Mouse (Mus musculus) telencephalon, adult 2 months (tissue): ENCODE results near the gene Tpst2.
"Not testable (repeated sequence)": the region's sequence is repeated elsewhere in the genome, so short reads cannot be mapped to it uniquely, and the experiment has no call there.

ENCODE experiments used
- DNase-seq: peaks from one replicate; pipeline ENCODE4 v3.0.0-alpha.2; 2011; ENCODE audit warnings: low read depth, low spot score

Tpst2 gene

DNA sequence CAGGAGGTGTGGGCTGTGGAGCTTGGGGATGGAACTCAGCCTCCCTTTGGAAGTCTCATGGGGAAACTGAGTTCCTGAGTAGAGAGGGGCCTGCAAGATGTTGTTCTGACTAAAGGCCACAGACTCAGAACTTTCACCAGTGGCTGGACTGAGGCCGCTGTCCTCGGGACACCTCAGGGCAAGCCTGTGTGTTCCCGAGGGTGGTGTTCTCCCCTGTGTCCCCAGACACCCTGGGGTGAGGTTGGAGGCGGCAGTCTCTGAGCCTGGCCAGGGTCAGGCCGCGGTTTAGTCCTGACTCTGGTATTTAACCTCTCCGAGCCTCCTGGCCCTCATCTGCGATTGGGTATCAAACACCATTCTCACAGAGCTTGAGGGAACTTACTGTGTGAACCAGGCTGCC lies 19.1 kb downstream of the Tpst2 start:
- DNase-seq: no peak

- no peak for DNase-seq
These were observed 20.1 kb downstream of the Tpst2 start for GRCm38 (mm10) chr5:112296404-112297181.

- DNase-seq: no peak
These were observed 20.8 kb downstream of the Tpst2 start for GRCm38 (mm10) chr5:112297257-112297656.

DNA sequence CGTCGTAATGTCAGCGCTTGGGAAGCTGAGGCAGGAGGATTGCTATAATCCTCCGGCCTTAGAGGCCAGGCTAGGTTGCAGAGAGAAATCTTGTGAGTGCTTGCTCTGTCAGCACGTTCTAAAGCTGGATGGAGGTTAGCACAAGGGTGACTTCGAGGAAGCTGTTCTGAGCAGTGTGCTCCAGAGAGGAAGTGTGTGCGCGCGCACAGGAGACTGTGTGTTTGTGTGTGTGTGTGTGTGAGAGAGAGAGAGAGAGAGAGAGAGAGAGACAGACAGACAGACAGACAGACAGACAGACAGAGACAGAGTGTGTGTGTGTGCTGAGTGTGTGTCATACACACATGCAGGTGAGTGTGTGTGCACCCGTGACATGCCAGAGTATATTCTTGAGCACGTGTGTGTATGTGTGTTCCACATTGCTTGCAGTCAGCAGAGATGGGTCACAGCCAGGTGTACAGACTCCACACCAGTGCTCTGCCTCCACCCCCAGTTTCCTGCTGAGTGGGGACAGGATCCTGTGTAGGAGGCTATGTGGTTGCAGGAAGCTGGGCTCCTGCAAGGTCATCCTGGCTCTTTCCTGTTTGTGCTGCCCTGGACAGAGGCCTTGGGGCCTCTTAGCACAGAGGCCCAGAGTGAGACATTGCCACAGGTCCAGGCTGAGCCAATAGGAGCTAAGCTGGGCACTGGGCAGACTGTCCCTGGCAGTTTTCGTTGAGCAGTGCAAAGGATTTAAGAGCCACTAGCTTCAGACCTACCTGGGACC lies 21.9 kb downstream of the Tpst2 start:
- DNase-seq: no peak

DNA sequence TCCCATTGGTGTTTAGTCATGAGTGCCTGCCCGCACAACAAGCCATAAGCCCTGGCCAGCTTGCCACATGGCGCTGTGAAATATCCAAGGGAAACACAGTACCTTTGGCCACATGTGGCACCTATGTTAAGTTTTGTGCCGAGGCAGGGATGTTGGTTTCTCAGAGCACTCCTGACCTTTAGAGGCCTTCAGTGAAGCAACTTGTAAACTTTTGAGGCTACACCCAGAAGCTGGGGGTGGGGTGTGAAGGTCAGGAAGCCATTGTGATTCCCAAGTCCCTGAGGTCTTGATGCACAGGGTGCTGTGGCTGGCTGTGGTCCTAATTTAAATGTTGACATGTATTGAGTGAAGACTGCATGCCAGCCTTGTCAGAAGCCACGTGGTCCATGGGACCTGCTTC lies 22.9 kb downstream of the Tpst2 start:
- DNase-seq: no peak

DNA sequence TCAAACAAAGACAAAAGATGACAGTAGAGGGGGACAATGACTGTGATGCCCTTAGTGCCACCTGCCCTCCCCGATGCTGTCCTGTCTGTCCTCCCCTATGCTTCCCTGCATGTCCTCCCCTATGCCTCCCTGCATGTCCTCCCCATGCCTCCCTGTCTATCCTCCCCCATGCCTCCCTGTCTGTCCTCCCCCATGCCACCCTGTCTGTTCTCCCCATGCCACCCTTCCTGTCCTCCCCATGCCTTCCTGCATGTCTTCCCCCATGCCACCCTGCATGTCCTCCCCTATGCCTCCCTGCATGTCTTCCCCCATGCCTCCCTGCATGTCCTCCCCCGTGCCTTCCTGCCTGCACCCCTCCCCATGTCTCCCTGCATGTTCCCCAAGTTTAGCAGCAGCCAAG lies 23.6 kb downstream of the Tpst2 start:
- no peak for DNase-seq

- DNase-seq: no peak
These were observed 24.3 kb downstream of the Tpst2 start for GRCm38 (mm10) chr5:112300721-112301308.

- DNase-seq: no peak
These were observed 25.2 kb downstream of the Tpst2 start for GRCm38 (mm10) chr5:112301694-112302093.

DNA sequence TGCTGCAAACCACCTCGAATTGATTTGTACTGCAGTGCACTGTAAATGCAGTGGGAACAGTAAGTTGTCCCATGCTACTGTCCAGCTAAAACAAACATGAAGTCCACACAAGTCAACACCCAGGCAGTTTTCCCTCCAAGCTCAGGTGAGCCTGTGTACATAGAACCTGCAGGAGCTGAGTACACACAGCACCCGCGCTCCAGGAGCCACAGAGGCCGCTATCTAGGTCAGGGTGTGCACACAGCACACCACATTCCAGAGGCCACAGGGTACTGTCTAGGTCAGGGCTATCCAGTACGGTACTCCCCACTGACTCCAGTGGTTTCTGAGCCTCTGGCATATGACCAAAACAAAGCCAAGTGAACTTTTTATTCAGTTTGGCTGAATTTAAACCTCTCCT lies 25.8 kb downstream of the Tpst2 start:
- DNase-seq: no peak

DNA sequence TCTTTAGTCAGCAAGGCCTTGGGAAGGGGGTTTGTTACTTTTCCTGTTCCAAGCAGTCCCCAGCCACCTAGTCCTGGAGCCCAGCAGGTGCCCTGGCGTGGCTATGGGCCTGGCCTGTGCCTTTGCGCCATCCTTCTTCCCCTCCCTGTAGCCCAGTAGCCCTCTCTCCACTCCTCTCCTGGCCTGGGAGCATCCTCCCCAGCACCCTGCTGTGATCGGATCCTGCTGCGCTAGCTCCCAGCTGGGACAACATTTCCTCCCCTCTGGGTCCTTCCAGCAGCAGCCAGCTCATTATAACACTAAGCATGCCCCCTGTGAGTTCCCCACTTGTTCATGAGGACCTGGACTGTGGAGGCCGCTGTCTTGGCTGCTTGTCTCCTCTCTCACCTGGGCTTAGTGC lies 29.4 kb downstream of the Tpst2 start:
- no peak for DNase-seq

- no peak for DNase-seq
These were observed 36.9 kb downstream of the Tpst2 start for GRCm38 (mm10) chr5:112313222-112313885.

DNA sequence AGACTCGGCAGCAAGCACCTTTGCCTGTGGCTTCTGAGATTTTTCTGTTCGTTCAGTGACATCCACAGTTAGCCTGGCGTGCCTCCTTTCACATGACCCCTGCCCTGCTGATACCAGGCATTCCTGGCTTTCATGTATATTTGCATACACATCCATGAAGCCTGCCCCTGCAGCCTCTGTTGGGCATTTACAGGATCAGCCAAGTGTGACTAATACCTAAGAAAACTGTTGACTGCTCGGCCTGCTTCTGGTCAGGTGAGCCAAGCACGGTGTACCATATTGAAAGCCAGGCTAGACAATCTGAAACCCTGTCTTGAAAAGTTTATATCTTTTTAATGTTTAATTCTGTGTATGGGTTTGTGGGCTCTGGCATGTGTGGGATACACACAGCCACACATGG lies 40.0 kb downstream of the Tpst2 start:
- no peak for DNase-seq

GRCm38 (mm10) chr5:112317328-112317727 lies 40.8 kb downstream of the Tpst2 start:
- DNase-seq: no peak

DNA sequence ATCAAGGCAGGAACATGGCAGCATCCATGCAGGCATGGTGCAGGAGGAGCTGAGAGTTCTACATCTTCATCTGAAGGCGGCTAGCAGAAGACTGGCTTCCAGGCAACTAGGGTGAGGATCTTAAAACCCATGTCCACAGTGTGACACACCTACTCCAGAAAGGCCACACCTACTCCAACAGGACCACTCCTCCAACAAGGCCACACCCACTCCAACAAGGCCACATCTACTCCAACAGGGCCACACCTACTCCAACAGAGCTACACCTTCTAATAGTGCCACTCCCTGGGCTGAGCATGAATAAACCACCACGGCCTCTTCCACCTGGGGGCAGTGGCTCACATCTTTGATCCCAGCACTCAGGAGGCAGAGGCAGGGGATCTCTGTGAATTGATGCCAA lies 42.9 kb downstream of the Tpst2 start:
- DNase-seq: not testable (repeated sequence)

GRCm38 (mm10) chr5:112320379-112320778 lies 43.9 kb downstream of the Tpst2 start:
- no peak for DNase-seq

GRCm38 (mm10) chr5:112320936-112321335 lies 44.4 kb downstream of the Tpst2 start:
- peak; percentile 96 for DNase-seq

- no peak for DNase-seq
These were observed 44.9 kb downstream of the Tpst2 start for GRCm38 (mm10) chr5:112321376-112321775.

GRCm38 (mm10) chr5:112323246-112323645 lies 46.8 kb downstream of the Tpst2 start:
- no peak for DNase-seq

DNA sequence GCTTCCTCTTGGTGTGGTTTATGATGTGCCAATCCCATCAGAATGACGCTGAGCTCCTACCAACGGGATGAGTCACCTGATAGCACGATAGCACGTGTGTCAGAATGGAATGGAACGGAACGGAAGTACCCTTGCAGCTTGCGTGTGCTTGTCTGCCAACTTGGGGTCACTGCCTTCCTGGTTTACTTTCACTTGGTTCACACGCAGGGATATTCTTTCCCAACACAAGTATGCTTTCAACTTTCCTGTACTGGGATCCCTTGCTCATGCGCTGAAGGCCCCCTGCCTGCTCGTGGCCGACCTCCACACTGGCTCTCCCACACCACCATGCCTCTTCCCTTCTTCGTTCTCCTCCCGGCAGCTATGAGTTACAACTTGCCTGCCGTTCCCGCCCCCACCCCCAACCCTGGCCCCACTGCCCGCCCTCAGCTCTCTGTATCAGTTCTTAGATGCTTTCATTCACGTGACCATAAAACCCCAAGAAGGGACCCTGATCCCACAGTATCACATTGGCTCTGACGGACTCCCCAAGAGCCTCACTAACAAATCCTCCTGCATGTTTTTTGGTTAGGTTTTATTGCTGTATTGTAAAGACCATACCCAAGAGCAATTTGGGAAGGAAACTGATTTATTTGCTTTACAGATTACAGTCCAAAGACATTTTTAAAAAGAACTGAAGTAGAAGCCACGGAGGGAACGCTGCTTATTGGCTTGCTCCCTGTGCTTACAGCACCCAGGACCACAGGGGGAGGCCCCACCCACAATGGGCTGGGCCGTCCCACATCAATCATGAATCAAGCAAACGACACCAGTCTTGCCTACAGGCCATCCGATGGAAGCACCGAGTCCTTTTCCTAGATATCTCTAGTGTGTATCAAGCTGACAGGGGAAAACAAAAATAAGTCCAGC lies 48.4 kb downstream of the Tpst2 start:
- DNase-seq: no peak

- DNase-seq: peak; percentile 92
These were observed 49.3 kb downstream of the Tpst2 start, which contains the start of gene Tfip11 for GRCm38 (mm10) chr5:112325546-112326445. Tfip11 (plus strand) TSS chr5:112326358.
